Mouse (Mus musculus): ENCODE data around the gene Snai1. TPM values are rescaled to one million over a fixed set of nuclear protein-coding genes. Genes with fewer than 3 reads are reported as not detected.

The Snai1 gene
- polyA plus RNA-seq, 1 experiment from 2014 or later: 4.4 TPM

DNA sequence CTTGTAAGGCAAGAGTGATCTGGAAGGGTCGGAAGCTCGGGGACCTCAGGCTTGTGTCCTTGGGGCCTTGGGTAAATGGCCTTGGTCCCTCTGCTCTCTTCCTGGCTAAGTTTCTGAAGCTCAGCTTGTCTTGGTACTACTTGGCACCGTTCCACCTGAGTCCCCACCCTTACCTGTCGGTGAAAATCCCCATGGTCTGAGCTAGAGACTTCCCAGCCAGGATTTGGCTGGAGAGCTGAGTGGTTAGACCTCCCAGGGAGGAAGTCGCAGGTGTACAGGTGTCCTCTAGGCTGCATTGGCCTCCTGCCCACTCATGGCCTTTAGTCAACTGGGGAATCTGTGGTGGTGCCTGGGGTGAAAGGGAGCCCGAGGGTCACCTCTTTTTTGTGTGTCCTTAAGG is 32.8 kb downstream of the Snai1 start:
- no peaks in the 10 kb centered on the region for H3K36me3 ChIP-seq (ENCODE audit: control insufficient read depth, insufficient read depth)
- WGBS: 91% methylated on average over 6 of the region's 6 CpGs
- no peak overlapping the region for H3K4me3 ChIP-seq (replicated peaks; ENCODE audit: low read length)
- no peak overlapping the region for H3K9ac ChIP-seq (replicated peaks; ENCODE audit: low read depth, low read length)
- no peak for ATAC-seq
- 0 out of 2 replicates have a peak, but pooled peaks cover under 1% of the 10 kb centered on the region for H3K4me1 ChIP-seq (replicated peaks; ENCODE audit: control insufficient read depth, insufficient read depth, low read length)
- H3K27ac ChIP-seq (ENCODE audit: low read length): no peak overlapping the region
- H3K4me2 ChIP-seq (ENCODE audit: low read length): no peak overlapping the region
- H3K9me3 ChIP-seq (ENCODE audit: control insufficient read depth, low read length): no peaks in the 10 kb centered on the region
- no peaks in the 10 kb centered on the region for H3K27me3 ChIP-seq (replicated peaks; ENCODE audit: control insufficient read depth, insufficient read depth, low read length)

DNA sequence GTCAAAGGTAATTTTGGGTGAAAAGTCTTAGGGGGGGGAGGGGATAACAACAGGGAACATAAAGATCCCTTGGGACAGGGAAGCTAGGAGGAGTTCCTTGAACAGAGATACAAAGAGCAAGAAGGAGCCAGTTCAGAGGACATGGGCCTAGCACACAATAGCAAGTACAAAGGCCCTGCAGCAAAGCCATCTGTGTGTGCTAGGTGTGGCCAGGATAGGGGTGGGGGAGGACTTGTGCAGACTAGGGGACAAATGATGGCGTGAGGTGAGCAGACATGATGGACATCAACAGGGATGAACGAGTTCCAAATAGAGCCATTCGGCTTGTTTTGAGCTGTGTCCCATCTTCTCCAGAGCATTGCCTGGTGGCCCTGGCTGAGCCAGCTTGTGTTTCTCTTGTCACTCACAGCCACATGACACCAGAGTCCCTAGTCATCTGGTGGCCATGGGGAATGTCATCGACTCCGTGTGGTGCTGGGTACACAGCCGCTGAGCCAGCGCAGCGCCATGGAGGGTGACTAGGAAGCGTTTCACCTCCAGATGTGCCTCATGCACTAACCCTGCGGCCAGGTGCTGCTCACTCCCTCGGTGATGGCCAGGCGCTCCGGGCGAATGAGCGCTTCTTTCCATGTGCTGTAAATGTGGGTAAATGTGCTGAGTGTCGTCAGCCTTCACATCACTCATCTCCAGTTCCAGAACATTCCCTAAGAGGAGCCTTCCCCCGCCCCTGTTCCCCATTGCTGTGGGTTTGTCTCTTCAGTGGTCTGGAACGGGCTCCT is 33.6 kb downstream of the Snai1 start:
- Histone ChIP-seq H3K4me2 (ENCODE audit: low read length) (no peak overlapping the region), H3K9me3 (ENCODE audit: control insufficient read depth, low read length) (no peaks in the 10 kb centered on the region), H3K27ac (ENCODE audit: low read length) (no peak overlapping the region), H3K27me3 (replicated peaks; ENCODE audit: control insufficient read depth, insufficient read depth, low read length) (no peaks in the 10 kb centered on the region), H3K4me1 (replicated peaks; ENCODE audit: control insufficient read depth, insufficient read depth, low read length) (no peaks in the 10 kb centered on the region), H3K36me3 (ENCODE audit: control insufficient read depth, insufficient read depth) (no peaks in the 10 kb centered on the region), H3K4me3 (replicated peaks; ENCODE audit: low read length) (no peak overlapping the region), H3K9ac (replicated peaks; ENCODE audit: low read depth, low read length) (no peak overlapping the region)
- ATAC-seq: no peak
- WGBS: 93% methylated on average over 18 of the region's 18 CpGs

DNA sequence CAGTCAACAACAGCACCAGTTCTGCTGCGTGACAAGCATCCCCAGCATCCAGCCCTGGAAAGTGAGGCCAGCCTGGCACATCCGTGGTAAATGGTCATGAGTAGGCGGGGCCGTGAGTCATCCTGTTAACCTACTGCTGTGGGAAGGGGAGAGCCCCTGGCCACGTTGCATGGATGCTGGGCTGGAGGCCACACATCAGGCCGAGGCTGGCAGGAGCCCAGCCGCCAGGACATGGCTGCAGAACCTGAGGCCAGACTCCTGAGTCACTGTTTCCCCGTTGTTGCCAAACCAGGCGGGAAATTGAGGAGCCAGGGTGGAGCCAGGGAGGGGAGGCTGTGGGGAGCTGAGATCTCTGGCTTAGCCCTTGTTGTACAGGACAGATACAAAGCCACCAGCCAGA is 36.8 kb downstream of the Snai1 start:
- ATAC-seq: no peak
- H3K27ac ChIP-seq (ENCODE audit: low read length): no peak overlapping the region
- no peak overlapping the region for H3K4me3 ChIP-seq (replicated peaks; ENCODE audit: low read length)
- H3K27me3 ChIP-seq (replicated peaks; ENCODE audit: control insufficient read depth, insufficient read depth, low read length): no peaks in the 10 kb centered on the region
- no peaks in the 10 kb centered on the region for H3K4me1 ChIP-seq (replicated peaks; ENCODE audit: control insufficient read depth, insufficient read depth, low read length)
- 58% methylated on average over 9 of the region's 9 CpGs for WGBS
- H3K9me3 ChIP-seq (ENCODE audit: control insufficient read depth, low read length): no peaks in the 10 kb centered on the region
- no peaks in the 10 kb centered on the region for H3K36me3 ChIP-seq (ENCODE audit: control insufficient read depth, insufficient read depth)
- no peak overlapping the region for H3K4me2 ChIP-seq (ENCODE audit: low read length)
- no peak overlapping the region for H3K9ac ChIP-seq (replicated peaks; ENCODE audit: low read depth, low read length)

DNA sequence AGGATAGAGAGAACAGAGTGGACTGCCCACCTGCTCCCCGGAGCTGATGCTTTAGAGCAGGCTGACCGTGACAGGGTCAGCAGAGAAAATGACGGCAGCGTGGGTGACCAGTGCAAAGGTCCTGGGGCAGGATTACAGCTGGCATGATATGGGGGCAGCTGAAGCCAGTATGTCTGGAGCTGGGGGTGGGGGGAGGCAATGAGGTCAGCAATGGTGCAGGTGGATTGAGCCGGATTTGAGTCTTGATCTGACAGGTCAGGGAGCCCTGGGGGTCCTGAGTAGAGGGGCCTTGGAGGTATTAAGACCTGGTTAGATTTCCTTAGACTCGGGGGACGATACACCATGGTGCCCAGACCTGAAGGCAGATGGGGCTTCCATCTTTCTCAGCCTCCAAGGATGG is 37.6 kb downstream of the Snai1 start:
- WGBS: 84% methylated on average over 7 of the region's 7 CpGs
- Histone ChIP-seq H3K36me3 (ENCODE audit: control insufficient read depth, insufficient read depth) (no peaks in the 10 kb centered on the region), H3K4me2 (ENCODE audit: low read length) (no peak overlapping the region), H3K9ac (replicated peaks; ENCODE audit: low read depth, low read length) (no peak overlapping the region), H3K27me3 (replicated peaks; ENCODE audit: control insufficient read depth, insufficient read depth, low read length) (no peaks in the 10 kb centered on the region), H3K27ac (ENCODE audit: low read length) (no peak overlapping the region), H3K4me1 (replicated peaks; ENCODE audit: control insufficient read depth, insufficient read depth, low read length) (no peaks in the 10 kb centered on the region), H3K9me3 (ENCODE audit: control insufficient read depth, low read length) (no peaks in the 10 kb centered on the region), H3K4me3 (replicated peaks; ENCODE audit: low read length) (no peak overlapping the region)
- no peak for ATAC-seq

- Histone ChIP-seq H3K27me3 (replicated peaks; ENCODE audit: control insufficient read depth, insufficient read depth, low read length) (no peaks in the 10 kb centered on the region), H3K4me3 (replicated peaks; ENCODE audit: low read length) (no peak overlapping the region), H3K9me3 (ENCODE audit: control insufficient read depth, low read length) (no peaks in the 10 kb centered on the region), H3K9ac (replicated peaks; ENCODE audit: low read depth, low read length) (no peak overlapping the region), H3K4me2 (ENCODE audit: low read length) (no peak overlapping the region), H3K27ac (ENCODE audit: low read length) (no peak overlapping the region), H3K4me1 (replicated peaks; ENCODE audit: control insufficient read depth, insufficient read depth, low read length) (no peaks in the 10 kb centered on the region), H3K36me3 (ENCODE audit: control insufficient read depth, insufficient read depth) (no peaks in the 10 kb centered on the region)
- no peak for ATAC-seq
- WGBS: 90% methylated on average over 8 of the region's 8 CpGs
Measured at GRCm38 (mm10) chr2:167576121-167576620, 38.2 kb downstream of the Snai1 start.

DNA sequence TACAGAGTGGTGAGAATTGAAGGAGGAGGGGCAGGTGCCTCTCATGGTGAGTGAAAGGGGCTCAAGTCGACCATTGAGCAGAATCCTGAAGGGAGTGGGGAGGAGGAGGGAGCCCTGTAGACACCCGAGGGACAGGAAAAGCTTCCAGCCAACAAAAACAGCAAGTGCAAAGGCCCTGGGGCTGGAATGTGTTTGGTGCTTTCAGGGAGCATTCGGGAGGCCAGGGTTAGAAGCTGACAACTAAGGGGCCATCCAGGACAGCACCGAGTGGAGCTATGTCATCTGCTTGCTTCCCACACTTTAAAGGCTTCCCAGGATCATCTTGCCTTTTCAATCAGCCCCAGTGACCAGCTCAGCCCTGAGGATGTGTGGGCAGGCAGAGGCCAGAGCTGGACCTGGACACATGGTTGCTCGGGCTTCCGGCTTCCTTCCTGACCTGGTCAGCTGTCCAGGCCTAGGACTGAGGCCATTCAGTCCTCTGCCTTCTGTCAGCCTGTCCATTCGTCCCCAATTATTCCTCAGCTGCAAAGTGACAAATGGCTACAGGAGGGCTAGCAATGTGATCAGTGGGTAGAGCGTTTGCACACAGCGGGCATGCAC is 39.3 kb downstream of the Snai1 start:
- no peaks in the 10 kb centered on the region for H3K27me3 ChIP-seq (replicated peaks; ENCODE audit: control insufficient read depth, insufficient read depth, low read length)
- H3K9me3 ChIP-seq (ENCODE audit: control insufficient read depth, low read length): no peaks in the 10 kb centered on the region
- 67% methylated on average over 9 of the region's 9 CpGs for WGBS
- no peak for ATAC-seq
- no peaks in the 10 kb centered on the region for H3K4me1 ChIP-seq (replicated peaks; ENCODE audit: control insufficient read depth, insufficient read depth, low read length)
- no peak overlapping the region for H3K4me2 ChIP-seq (ENCODE audit: low read length)
- no peak overlapping the region for H3K27ac ChIP-seq (ENCODE audit: low read length)
- no peak overlapping the region for H3K9ac ChIP-seq (replicated peaks; ENCODE audit: low read depth, low read length)
- no peak overlapping the region for H3K4me3 ChIP-seq (replicated peaks; ENCODE audit: low read length)
- H3K36me3 ChIP-seq (ENCODE audit: control insufficient read depth, insufficient read depth): no peaks in the 10 kb centered on the region

DNA sequence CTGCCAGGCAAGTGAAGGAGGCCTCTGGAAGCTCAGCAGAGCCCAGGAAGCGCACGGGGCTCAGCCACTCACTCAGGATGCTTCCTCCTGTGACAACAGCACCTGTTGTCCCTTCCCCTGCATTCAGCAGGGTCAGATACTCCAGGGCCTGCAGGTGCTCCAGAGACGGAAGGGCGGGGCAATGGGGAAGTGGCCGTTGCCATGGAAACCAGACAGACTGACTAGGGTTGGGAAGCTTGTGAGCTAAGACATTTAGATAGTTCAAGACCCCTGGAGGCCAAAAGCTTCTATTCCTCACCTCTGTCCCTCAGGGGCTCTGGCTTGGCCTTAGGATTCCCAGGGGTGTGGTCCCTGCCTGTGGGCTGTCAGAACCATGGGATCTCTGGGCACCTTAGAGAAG is 40.5 kb downstream of the Snai1 start:
- Histone ChIP-seq H3K27me3 (replicated peaks; ENCODE audit: control insufficient read depth, insufficient read depth, low read length) (no peaks in the 10 kb centered on the region), H3K36me3 (ENCODE audit: control insufficient read depth, insufficient read depth) (no peaks in the 10 kb centered on the region), H3K27ac (ENCODE audit: low read length) (no peak overlapping the region), H3K9ac (replicated peaks; ENCODE audit: low read depth, low read length) (no peak overlapping the region), H3K4me3 (replicated peaks; ENCODE audit: low read length) (no peak overlapping the region), H3K9me3 (ENCODE audit: control insufficient read depth, low read length) (no peaks in the 10 kb centered on the region), H3K4me1 (replicated peaks; ENCODE audit: control insufficient read depth, insufficient read depth, low read length) (no peaks in the 10 kb centered on the region), H3K4me2 (ENCODE audit: low read length) (no peak overlapping the region)
- WGBS: 28% methylated on average over 5 of the region's 5 CpGs
- no peak for ATAC-seq

DNA sequence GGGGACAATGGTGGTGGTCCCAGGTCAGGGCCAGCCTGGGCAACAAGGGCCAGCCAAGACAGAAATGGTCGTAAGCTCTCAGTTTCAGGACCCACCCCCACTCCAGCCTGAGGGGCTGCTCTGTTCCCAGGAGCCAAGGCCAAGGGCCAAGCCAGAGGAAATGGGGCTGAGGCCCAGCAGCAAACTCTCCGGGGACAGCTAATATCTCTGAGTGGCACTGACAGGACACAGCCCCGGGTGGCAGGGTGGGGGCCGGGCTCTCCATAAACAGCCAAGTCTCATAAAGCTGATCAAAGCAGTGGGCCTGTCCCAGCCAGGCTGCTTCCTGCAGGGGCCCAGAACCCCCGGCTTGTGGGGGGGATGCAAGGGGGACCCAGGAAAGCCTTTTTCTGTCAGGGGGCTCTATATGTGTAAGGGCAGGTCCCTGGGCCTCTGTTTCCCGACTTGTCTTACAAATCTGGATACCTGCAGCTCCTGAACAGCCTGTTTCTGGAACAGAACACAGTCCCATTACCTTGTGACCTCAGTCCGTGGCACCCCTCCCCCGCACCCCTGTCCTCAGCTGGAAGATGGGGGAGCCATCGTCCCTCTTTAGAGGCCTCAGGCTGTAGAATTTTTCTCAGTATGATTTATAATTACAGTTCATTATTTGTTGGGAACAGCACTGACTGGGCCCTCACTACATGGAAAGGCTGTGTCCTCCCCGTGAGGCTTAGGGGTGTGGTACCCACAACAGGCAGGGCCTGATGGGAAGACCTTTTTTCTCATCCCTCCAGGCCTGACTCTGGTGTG is 45.4 kb downstream of the Snai1 start:
- ATAC-seq: no peak
- Histone ChIP-seq H3K4me3 (replicated peaks; ENCODE audit: low read length) (no peak overlapping the region), H3K9ac (replicated peaks; ENCODE audit: low read depth, low read length) (no peak overlapping the region), H3K36me3 (ENCODE audit: control insufficient read depth, insufficient read depth) (no peaks in the 10 kb centered on the region), H3K4me2 (ENCODE audit: low read length) (no peak overlapping the region), H3K9me3 (ENCODE audit: control insufficient read depth, low read length) (no peaks in the 10 kb centered on the region), H3K4me1 (replicated peaks; ENCODE audit: control insufficient read depth, insufficient read depth, low read length) (no peaks in the 10 kb centered on the region), H3K27me3 (replicated peaks; ENCODE audit: control insufficient read depth, insufficient read depth, low read length) (no peaks in the 10 kb centered on the region), H3K27ac (ENCODE audit: low read length) (no peak overlapping the region)
- 51% methylated on average over 10 of the region's 10 CpGs for WGBS

DNA sequence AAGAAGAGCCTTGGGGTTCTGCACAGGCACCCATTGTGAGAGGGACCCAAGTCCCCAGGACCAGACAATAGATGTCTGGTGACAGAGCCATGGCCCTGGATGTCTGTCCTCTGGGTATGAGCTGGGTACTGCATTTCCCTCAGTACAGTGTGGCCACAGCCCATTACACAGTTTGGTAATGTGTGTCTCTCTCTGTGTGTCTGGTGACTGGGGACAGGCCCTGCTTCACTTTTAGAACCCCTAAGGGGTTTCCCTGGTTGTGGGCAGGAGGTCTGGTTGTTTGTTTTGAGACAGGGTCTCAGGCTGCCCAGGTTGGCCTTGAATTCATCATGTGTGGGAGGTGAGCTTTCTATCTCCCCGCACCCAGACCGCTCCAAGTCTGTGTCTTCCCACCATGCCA is 47.3 kb downstream of the Snai1 start:
- H3K9ac ChIP-seq (replicated peaks; ENCODE audit: low read depth, low read length): no peak overlapping the region
- 0 out of 2 replicates have a peak, but pooled peaks cover 2% of the 10 kb centered on the region for H3K27me3 ChIP-seq (replicated peaks; ENCODE audit: control insufficient read depth, insufficient read depth, low read length)
- no peak overlapping the region for H3K4me2 ChIP-seq (ENCODE audit: low read length)
- H3K9me3 ChIP-seq (ENCODE audit: control insufficient read depth, low read length): no peaks in the 10 kb centered on the region
- H3K4me3 ChIP-seq (replicated peaks; ENCODE audit: low read length): no peak overlapping the region
- 91% methylated on average over 2 of the region's 2 CpGs for WGBS
- ATAC-seq: no peak
- no peak overlapping the region for H3K27ac ChIP-seq (ENCODE audit: low read length)
- no peaks in the 10 kb centered on the region for H3K4me1 ChIP-seq (replicated peaks; ENCODE audit: control insufficient read depth, insufficient read depth, low read length)
- H3K36me3 ChIP-seq (ENCODE audit: control insufficient read depth, insufficient read depth): no peaks in the 10 kb centered on the region
